Mouse (Mus musculus) midbrain, embryonic 10.5 days (tissue): ENCODE measurements around the gene Epyc. TPM values are rescaled to one million over a fixed set of nuclear protein-coding genes. Genes with fewer than 3 reads are reported as not detected.
"Not testable (repeated sequence)": the region's sequence is repeated elsewhere in the genome, so short reads cannot be mapped to it uniquely, and the experiment has no call there.

ENCODE experiments used
- DNase-seq: peaks from one replicate; pipeline ENCODE4 v3.0.0-alpha.2; 2017; ENCODE audit warnings: low spot score
- H3K27ac ChIP-seq: fragments of 300-500 bp; sonication (generic); replicated peaks from 2 replicates; pipeline ENCODE4 v1.5.1; 2016; ENCODE audit warnings: mild to moderate bottlenecking
- H3K27me3 ChIP-seq: fragments of 300-500 bp; sonication (generic); 2 replicates; pipeline ENCODE4 v1.6.1; 2016; ENCODE audit warnings: low read depth, mild to moderate bottlenecking; ENCODE audit not compliant: poor library complexity, severe bottlenecking
- H3K36me3 ChIP-seq: fragments of 300-500 bp; sonication (generic); 2 replicates; pipeline ENCODE4 v1.6.1; 2016; ENCODE audit warnings: mild to moderate bottlenecking, moderate library complexity
- H3K4me1 ChIP-seq: fragments of 300-500 bp; sonication (generic); 2 replicates; pipeline ENCODE4 v1.6.1; 2016
- H3K4me3 ChIP-seq: fragments of 300-500 bp; sonication (generic); 2 replicates; pipeline ENCODE4 v1.5.1; 2016; ENCODE audit warnings: mild to moderate bottlenecking, moderate library complexity
- H3K9me3 ChIP-seq: fragments of 300-500 bp; sonication (generic); replicated peaks from 2 replicates; pipeline ENCODE4 v1.6.1; 2016; ENCODE audit warnings: mild to moderate bottlenecking
- WGBS: fragments of 180-500 bp; shearing (Covaris S2); methylation state at CpG from one replicate; pipeline ENCODE4 v1.1.7; 2016; 5-methylcytosine and 5-hydroxymethylcytosine counted together
- polyA plus RNA-seq: library from polyadenylated mRNA; unstranded; fragments of >200 nt; fragmentation: Nextera tagmentation; extraction: Ambion mirVana; gene quantifications from 2 replicates; pipeline ENCODE4 v1.2.1, GENCODE M21; 2016

Gene Epyc
- polyA plus RNA-seq, 1 experiment from 2014 or later = 0.35 TPM

- H3K27me3 ChIP-seq = no peaks in the 10 kb centered on the region
- no peak for DNase-seq
- WGBS = 81% methylated on average over 2 of the region's 2 CpGs
Observed at GRCm38 (mm10) chr10:97718021-97718420, 74.2 kb downstream of the Epyc start.

GRCm38 (mm10) chr10:97720625-97721024, 76.8 kb downstream of the Epyc start:
- Histone ChIP-seq H3K36me3 (no peaks in the 10 kb centered on the region), H3K27ac (no peak overlapping the region), H3K9me3 (no peaks in the 10 kb centered on the region), H3K4me1 (no peaks in the 10 kb centered on the region), H3K27me3 (no peaks in the 10 kb centered on the region), H3K4me3 (no peak overlapping the region)
- no peak for DNase-seq
- 97% methylated on average over 1 of the region's 1 CpGs for WGBS

More at GRCm38 (mm10) chr10:97718021-97718420, 74.2 kb downstream of the Epyc start:
- Histone ChIP-seq H3K9me3 (no peaks in the 10 kb centered on the region), H3K4me3 (no peak overlapping the region), H3K27ac (no peak overlapping the region), H3K36me3 (no peaks in the 10 kb centered on the region), H3K4me1 (no peaks in the 10 kb centered on the region)

- no peak for DNase-seq
- Histone ChIP-seq H3K36me3 (no peaks in the 10 kb centered on the region), H3K9me3 (no peaks in the 10 kb centered on the region), H3K4me1 (no peaks in the 10 kb centered on the region), H3K4me3 (no peak overlapping the region), H3K27ac (no peak overlapping the region), H3K27me3 (no peaks in the 10 kb centered on the region)
- 93% methylated on average over 9 of the region's 9 CpGs for WGBS
Observed at GRCm38 (mm10) chr10:97722709-97723108, 78.8 kb downstream of the Epyc start.

GRCm38 (mm10) chr10:97725929-97726328, 82.1 kb downstream of the Epyc start:
- Histone ChIP-seq H3K27ac (no peak overlapping the region), H3K36me3 (no peaks in the 10 kb centered on the region), H3K27me3 (no peaks in the 10 kb centered on the region), H3K4me3 (no peak overlapping the region), H3K9me3 (no peaks in the 10 kb centered on the region), H3K4me1 (no peaks in the 10 kb centered on the region)
- WGBS = 70% methylated on average over 1 of the region's 1 CpGs
- DNase-seq = no peak

GRCm38 (mm10) chr10:97726655-97727054, 82.8 kb downstream of the Epyc start, which contains the start of gene C030005K15Rik:
Gene C030005K15Rik (minus strand): TSS chr10:97726755.
- not testable (repeated sequence) for DNase-seq, H3K4me1 ChIP-seq, H3K27me3 ChIP-seq, H3K9me3 ChIP-seq, H3K36me3 ChIP-seq, H3K27ac ChIP-seq, H3K4me3 ChIP-seq

Other genes with a start within 250 kb of the Epyc start
- gene Dcn, start 164.5 kb upstream of the Epyc start, polyA plus RNA-seq = 6.6 and 15.1 TPM in 2 replicates
- 68.6 and 91.4 TPM in 2 replicates for gene Lum, start 78.9 kb upstream of the Epyc start, polyA plus RNA-seq
- not detected in 2 replicates for gene Kera, start 37.2 kb upstream of the Epyc start, polyA plus RNA-seq
- gene Ccer1, start 49.0 kb downstream of the Epyc start, polyA plus RNA-seq = not detected in 2 replicates
- gene C030005K15Rik, start 82.7 kb downstream of the Epyc start, polyA plus RNA-seq = not detected in 2 replicates